Mouse (Mus musculus): ENCODE measurements around the gene Pnp.
"Not testable (repeated sequence)": the region's sequence is repeated elsewhere in the genome, so short reads cannot be mapped to it uniquely, and the experiment has no call there.

The Pnp gene

DNA sequence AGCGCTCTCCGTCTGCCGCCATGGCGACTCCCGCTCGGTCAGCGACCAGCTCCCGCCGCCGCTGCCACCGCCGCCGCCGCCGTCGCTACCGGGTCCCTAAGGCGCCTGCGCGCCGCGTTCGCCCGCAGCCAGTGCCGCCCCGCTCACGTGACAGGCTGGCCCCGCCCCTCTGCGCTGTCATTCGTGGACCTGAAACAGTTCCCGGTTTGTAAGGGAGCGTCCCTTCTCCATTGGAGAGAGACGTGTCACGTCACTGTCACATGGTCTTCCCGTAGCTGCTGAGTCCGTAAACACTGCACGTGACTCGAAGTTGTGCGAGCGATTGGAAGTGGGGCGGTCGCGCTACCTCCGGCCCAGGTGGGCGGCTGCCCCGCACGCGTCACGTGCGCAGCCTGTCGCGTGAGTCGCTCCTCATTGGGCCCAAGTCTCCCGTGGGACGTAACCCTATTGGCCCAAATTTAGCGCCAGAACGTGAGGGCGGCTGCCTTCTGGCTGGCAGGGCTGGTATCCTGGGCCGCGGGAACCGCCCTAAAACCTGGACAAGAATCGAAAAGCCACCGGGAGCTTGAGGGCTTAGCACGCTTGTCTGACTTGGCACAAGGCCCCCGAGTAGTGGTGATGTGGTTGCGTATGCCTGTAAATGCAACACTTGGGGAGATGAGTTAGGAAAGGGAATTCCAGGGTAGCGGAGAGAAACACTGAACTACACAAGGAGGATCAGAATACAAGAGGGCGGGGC is at the start of gene Pnp, which contains the start of gene Pip4p1:
Gene Pnp, plus strand, starts transcription at position 329 of the 739 bp plus-strand sequence.
Gene Pip4p1, minus strand, starts transcription at position 103 of the 739 bp plus-strand sequence.
- DNase-seq (ENCODE audit: extremely low spot score, low read depth, low spot score), result peak; percentile 98

DNA sequence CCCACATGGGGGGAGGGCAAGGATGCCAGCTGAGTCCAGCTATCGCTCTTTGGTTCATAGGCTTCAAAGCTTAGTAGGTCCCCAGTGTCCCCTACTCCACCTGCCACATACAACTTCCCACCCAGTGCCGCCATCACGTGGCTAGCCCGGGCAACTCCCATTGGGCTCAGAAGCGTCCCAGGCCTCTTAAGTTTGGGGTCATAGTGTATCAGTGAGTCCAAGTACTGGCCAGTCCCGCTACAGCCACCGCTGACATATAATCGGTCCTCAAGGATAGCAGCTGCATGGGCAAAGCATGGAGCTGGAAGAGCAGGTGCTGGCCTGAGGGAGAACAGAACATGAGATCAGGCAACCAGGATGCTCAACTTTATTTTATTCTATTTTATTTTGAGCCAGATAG is 39.3 kb upstream of the Pnp start:
- DNase-seq (ENCODE audit: extremely low spot score, low read depth, low spot score), result no peak

DNA sequence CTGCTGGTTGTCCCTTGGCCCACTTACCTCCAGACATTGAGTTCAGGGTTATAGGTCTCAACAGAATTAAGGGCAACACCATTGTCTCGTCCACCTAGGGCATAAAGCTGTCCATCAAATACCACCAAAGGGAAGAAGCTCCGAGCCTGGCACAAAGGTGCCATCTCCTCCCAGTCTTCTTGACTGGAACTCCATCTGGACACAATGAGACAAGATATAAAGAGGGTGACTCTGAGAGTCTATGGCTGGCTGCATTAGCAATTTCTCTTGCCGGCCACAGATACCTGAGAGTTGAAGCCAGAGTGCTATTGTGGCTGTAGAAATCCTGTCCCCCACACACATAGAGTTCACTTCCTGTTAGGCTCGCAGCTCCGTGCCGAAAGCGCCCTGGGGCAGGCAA is 38.8 kb upstream of the Pnp start:
- no peak for DNase-seq (ENCODE audit: extremely low spot score, low read depth, low spot score)

DNA sequence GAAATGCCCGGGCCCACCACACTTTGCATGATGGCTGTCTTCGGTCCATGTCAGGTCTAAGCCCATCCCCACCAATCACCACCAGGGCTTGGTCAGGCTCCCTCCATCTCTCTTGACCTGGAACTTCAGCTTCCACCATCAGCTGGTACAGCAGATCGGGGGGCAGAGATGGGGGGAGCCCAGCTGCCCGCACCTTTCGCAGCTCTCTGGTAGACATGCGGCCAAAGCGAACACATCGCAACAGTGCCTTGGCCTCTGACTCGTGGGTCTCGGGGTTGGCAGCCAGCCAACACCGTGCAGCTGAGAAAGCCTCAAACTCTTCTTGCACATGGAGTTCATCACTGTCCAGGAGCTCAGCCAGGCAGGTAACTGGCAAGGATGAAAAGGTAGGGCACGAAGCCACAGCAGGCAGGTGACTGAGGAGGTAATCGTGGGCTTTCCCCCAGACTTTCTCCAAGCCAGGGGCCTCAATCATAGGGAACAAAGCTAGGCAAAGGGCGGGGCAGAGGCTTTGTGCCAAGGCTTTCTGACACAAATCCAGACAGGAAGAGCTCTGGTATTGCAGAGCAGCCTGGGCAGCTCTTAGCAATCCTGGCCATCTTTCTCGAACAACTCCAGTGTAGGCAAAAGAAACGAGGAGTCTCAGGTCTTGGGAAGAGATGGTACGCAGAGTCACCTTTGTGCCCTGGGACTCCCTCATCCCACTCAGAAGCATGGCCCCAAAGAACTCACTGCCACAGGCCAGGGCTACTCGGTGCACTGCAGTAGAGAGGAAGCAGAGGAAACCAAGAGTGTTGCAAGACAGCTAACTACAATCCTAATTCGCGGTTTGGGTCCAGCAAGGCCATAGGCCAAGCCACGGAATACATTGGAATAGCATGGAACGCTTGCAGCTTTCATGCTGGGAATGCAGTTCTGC is 38.1 kb upstream of the Pnp start:
- no peak for DNase-seq (ENCODE audit: extremely low spot score, low read depth, low spot score)

DNA sequence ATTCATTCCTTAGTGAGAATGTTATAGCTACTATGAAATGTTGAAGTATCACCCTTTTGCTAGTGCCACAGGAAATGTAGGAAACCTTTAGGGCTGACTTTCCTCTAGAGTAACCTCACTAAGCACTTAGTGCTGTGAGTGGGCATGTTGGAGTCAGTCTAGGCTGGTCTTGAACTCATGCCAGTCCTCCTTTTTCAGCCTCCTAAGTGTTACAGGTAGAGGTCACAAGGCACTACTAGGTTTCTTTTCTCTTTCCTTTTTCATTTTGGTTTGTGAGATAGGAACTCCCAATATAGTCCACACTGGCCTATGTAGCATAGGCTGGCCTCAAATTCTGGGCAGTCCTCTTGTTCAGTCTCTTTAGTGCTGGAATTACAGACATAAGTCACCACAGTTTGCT is 35.5 kb upstream of the Pnp start:
- no peak for DNase-seq (ENCODE audit: extremely low spot score, low read depth, low spot score)

DNA sequence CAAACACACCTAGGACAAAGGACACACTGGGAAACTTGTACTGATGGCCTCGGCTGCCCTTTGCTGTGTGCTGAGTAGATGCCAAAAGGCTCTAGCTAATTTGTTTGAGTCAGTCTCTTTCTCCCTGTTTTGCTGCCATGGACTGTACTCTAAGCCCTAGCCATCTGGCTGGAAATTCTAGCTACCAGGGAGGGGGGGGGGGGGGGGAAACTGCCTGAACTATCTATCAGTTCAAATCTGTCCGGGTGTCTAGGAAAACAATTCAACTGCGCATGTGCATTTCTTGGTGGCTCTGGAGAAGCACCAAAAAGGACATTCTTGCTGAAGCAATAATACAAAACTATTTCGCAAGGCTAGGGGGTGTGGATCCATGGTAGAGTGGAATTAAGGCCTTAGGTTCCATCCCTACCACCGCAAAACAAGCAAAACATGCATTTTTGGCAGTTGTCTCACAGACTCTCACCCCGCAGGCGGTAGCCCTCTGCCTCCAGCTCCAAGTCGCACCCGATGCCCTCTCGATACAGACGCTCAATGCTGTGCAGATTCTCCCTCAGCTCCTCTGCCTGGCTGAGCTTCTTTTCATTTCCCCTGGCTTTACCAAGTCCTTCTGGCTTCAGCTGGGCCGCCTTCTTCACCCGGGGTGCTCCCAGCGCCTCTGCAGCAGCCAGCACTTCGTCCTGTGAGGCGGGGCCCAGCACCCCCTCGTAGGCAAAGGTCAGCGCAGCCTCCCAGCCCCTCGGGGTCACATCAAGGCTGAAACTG is 34.7 kb upstream of the Pnp start:
- no peak for DNase-seq (ENCODE audit: extremely low spot score, low read depth, low spot score)

DNA sequence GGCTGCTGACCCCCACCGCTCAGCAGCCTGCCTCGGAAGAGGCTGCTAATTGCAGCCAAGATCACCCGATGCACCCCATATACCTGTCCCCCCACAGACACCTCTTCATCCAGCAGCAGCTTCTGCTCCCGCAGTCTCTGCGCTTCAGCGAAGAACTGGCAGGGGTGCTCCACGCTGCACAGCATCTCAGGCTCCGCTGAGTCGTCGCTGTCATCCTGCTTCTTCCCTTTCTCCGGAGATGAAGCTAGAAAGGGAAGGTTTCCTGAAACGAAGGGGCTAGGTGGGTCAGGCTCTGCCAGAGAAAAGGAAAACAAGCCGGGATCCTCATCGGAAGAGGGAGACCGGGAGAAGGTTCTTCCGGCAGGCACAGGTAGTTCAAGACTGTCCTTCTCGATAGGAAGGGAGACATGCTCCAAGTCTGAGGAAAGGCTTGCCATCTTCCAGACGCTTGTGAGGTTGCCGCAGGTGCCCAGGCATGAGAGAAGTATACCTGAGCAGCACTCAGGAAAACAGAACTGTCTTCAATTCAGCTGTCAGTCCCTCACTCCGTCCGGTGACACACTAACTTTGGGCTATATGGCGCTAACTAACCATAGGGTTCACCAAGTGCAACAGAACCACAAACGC is 34.0 kb upstream of the Pnp start:
- no peak for DNase-seq (ENCODE audit: extremely low spot score, low read depth, low spot score)

DNA sequence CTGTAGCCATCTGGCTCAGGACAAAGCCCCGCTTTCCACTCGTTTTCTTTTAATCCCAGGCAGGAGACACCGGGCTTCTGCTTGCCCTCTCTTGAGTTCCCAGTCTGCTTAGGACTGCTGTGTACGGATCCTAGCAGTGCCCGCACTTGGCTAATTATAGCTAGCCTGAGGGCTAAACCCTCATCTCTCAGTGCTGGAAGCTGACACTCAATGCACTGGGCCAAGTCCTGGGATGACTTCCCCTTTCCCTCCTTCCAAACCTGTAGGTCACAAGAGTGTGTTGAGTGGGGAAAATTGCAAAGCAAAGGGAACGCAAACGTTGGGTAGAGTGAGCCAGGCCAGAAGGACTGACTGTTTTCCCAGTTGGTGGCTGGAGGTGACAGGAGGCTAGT is 33.5 kb upstream of the Pnp start, which contains the start of gene Klhl33:
Gene Klhl33, minus strand, starts transcription at position 134 of the 392 bp plus-strand sequence.
- DNase-seq (ENCODE audit: extremely low spot score, low read depth, low spot score), result no peak

DNA sequence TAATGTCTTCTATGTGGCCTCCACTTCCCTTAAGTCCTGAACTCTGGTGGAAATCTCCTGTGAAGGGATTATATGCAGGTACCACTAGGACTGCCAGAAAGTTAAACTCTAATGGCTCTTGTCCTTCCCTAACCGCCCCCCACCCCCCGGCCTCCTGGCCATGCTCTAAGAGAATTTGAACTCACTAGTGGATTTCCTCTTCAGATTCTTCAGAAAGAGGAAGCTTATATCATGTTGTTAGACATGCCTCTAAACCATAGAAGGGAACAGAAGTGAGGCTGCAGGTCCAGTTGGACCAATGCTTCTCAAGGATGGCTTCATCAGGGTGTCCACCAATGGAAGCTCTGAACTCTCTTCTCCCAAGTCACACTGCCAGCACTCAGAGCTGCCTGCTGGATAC is 32.9 kb upstream of the Pnp start:
- DNase-seq (ENCODE audit: extremely low spot score, low read depth, low spot score), result not testable (repeated sequence)

DNA sequence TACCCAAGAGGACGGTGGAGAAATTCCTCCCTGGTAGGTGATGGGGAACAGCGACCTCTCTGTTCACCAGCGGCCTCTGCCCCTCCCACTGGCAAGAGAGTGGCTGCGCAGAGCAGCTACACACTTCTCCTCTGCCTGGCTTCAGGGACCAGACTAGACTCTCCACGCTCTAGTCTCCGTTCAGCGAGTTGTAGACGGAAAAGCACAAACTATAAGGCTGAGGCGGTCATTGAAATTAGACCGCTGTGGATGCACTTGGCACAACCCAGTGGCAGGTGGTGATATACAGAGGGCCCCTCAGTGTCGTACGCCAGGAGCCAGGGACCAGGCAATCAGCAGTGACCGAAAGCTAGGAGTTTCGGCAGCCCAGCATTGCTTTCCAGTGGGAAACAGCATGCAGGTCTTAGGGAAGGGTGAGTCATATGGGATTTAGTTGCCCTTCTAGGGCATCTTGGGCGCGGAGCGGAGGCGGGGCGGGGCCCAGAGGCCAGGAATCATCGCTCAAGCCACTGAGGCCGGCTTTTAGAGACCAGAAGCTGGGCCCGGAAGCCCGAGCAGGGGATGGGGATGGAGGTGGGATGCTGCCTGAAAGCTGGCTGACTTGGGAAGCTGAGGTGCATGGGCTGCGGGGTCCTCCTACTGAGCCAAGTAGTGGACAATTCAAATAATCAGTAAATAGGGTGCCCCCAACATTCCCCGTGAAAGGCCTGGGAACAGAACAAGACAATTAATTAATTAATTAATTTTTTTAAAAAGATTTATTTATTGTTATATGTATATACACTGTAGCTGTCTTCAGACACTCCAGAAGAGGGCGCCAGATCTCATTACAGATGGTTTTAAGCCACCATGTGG is 26.7 kb upstream of the Pnp start:
- no peak for DNase-seq (ENCODE audit: extremely low spot score, low read depth, low spot score)

DNA sequence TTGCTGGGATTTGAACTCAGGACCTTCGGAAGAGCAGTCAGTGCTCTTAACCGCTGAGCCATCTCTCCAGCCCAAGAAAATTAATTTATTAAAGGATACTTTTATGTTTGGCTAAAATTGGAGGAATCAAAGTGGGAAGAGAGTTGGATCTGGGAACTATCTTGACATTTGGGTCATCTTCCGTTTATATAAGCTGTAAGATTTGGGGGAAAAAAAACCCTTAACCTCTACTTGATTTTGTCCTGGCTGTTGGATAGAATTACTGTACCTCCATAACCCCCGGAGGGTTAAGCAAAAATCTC is 26.1 kb upstream of the Pnp start:
- no peak for DNase-seq (ENCODE audit: extremely low spot score, low read depth, low spot score)

DNA sequence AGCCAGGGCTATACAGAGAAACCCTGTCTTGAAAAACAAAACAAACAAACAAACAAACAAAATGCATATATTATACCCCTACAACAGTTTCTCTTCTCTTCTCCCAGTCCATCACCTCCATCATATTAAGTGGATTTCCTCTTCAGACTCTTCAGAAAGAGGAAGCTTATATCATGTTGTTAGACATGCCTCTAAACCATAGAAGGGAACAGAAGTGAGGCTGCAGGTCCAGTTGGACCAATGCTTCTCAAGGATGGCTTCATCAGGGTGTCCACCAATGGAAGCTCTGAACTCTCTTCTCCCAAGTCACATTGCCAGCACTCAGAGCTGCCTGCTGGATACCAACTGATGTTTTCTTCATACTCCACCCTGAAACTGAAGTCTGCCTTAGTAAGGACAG is 25.6 kb upstream of the Pnp start:
- DNase-seq (ENCODE audit: extremely low spot score, low read depth, low spot score), result not testable (repeated sequence)

DNA sequence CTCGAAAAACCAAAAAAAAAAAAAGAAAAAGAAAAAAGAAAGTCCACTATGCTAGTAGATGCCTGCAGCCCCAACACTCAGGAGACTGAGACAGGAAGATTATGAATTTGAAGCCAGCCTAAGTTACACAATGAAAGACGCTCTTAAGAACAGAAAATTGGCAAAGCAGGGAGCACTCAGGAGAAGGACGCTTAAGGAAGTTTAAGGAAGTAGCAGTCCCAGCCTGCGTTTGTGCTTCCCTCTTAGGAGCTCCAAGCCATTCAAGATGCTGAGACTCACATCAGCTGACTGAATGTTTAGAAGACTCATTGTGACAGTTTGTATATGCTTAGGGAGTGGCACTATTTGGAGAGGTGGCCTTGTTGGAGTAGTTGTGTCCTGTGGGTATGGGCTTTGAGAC is 22.8 kb upstream of the Pnp start:
- no peak for DNase-seq (ENCODE audit: extremely low spot score, low read depth, low spot score)

DNA sequence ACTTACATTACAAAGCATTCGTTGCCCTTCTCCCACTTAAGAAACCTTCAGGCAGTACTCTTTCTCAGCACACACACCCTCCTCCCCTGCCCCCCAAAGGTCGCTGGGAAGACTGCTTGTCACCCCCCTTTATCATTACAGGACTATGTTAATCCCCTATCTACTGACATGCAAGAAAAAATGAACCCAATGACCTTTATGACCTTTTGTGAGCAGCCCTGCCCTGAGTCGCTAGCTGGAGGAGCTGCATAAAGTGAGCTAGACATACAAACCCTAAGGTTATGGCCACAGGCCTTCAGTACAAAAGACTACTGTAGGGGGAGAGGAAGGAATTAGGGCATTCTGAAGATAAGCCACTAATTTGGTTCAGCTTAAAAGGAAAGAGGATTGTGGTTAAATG is 19.5 kb upstream of the Pnp start:
- DNase-seq (ENCODE audit: extremely low spot score, low read depth, low spot score), result no peak

DNA sequence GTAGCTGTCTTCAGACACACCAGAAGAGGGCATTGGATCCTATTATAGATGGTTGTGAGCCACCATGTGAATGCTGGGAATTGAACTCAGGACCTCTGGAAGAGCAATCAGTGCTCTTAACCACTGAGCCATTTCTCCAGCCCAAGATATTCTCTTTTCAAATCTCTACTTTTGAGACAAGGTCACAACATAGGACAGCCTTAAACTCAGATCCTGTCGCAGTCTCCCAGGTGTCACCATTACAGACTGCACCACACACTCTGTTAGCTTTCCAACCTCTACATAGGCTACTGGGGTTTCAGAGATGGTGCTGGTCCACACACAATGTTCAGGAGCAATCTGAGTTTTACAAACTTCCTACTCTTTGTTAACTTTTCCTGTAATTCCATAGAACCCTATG is 7.4 kb upstream of the Pnp start:
- not testable (repeated sequence) for DNase-seq (ENCODE audit: extremely low spot score, low read depth, low spot score)

DNA sequence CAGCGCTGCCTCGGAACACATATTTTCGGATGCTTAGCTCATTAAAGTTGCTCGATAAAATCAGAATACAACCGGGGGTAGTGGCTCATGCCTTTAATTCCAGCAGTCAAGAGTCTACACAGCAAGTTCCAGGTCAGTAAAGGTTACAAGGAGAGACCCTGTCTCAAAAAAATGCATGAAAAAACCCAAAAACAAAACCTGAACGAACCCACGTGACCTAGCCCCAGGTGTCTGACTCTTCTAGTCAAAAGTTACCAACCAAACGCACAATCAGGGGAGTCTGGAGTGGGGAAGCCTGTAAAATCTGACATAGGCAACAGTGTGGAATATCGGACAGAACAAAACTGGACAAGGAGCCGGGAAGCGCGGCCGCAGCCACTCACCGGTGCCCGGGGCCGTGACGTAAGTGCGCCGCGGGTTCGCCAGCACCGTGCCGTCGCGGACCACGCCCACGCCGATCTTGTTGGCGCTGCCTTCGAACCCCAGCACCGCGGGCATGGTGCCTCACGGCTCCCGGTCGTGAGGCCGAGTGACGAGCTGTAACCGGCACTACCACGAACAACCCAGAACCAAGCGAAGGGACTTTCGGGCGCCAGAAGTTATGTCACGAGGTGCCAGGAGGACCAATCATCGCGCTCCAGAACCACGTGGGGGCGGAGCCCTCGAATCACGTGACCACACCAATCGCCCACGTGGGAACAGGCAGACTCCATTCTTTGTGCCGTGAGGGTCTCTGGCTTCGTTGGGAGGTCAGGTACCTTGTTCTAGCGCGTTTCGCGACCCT is 6.4 kb upstream of the Pnp start, which contains the start of the genes Osgep and Apex1:
Gene Osgep, minus strand, starts transcription at position 613 of the 784 bp plus-strand sequence.
Gene Apex1, plus strand, starts transcription at position 688 of the 784 bp plus-strand sequence.
- DNase-seq (ENCODE audit: extremely low spot score, low read depth, low spot score), result peak; percentile 95

DNA sequence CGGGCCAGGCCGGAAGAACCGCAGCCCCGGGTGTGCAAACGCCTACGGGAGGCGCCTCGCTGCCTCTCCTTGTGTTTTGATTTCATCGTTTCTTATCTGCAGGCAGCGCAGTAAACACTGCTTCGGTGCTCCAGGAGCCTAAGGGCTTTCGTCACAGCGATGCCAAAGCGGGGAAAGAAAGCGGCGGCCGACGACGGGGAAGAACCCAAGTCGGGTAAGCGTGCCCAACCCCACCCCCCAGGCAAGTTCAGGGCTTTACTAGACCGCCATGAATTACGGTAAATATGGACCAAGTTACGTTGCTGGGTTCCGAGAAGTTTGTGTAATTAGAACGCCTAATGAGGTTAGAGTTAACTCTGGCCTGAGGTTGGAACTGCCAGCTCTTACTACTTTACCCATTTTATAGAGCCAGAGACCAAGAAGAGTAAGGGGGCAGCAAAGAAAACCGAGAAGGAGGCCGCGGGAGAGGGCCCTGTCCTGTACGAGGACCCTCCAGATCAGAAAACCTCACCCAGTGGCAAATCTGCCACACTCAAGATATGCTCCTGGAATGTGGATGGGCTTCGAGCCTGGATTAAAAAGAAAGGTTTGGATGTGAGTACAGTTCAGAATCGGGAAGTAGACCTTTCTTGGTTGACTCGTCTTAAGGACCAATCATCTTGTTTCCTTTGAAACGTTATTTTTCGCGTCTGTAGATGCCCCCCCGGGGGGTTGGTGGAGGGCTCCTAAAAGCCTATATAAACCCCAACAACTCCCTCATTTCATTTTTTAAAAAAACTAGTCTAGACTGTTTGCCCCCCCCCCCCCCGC is 5.6 kb upstream of the Pnp start:
- DNase-seq (ENCODE audit: extremely low spot score, low read depth, low spot score), result no peak

DNA sequence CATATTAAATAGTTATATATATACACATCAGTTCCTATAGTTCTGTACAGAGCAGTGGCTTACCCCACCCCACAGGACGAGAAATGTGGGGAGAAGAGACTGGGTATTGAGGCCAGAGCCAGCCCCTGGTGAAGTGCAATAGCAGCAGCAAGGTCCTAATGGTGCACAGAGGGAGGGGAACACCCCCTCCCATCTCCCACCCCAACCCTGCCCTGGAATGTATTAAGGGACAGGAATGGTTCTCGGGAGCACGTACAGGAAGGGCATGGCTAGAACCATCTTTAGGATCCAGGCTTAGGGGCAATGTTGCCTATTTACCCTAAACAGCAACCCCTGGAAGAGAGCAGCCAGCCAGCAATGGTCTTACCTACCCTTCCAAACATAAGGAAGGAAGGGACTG is 3.5 kb upstream of the Pnp start:
- DNase-seq (ENCODE audit: extremely low spot score, low read depth, low spot score), result no peak
